Mouse (Mus musculus) G1E (cell line): Measurements from ENCODE around the gene Crybb3.

Experiments
- CTCF ChIP-seq: IDR thresholded peaks from 2 replicates; pipeline ENCODE4 v1.5.1; 2012; ENCODE audit warnings: low read depth, low read length, inconsistent platforms, mixed read lengths
- TAL1 ChIP-seq: conservative IDR thresholded peaks from 2 replicates; pipeline ENCODE4 v1.6.1; 2012; ENCODE audit warnings: low read depth, low read length, inconsistent platforms, mixed read lengths

- TF ChIP-seq TAL1 (no peak), CTCF (no peak)
Observed at GRCm38 (mm10) chr5:113031201-113031754, 50.1 kb downstream of the Crybb3 start.
